Mouse (Mus musculus): ENCODE data around the gene Hspa4. TPM values are rescaled to one million over a fixed set of nuclear protein-coding genes. Genes with fewer than 3 reads are reported as not detected.
"Not testable (repeated sequence)": the region's sequence is repeated elsewhere in the genome, so short reads cannot be mapped to it uniquely, and the experiment has no call there.

Hspa4 gene
- 87.6 and 90.6 TPM in 2 replicates for polyA plus RNA-seq (2016; fragmentation: Nextera tagmentation; extraction: Ambion mirVana)

DNA sequence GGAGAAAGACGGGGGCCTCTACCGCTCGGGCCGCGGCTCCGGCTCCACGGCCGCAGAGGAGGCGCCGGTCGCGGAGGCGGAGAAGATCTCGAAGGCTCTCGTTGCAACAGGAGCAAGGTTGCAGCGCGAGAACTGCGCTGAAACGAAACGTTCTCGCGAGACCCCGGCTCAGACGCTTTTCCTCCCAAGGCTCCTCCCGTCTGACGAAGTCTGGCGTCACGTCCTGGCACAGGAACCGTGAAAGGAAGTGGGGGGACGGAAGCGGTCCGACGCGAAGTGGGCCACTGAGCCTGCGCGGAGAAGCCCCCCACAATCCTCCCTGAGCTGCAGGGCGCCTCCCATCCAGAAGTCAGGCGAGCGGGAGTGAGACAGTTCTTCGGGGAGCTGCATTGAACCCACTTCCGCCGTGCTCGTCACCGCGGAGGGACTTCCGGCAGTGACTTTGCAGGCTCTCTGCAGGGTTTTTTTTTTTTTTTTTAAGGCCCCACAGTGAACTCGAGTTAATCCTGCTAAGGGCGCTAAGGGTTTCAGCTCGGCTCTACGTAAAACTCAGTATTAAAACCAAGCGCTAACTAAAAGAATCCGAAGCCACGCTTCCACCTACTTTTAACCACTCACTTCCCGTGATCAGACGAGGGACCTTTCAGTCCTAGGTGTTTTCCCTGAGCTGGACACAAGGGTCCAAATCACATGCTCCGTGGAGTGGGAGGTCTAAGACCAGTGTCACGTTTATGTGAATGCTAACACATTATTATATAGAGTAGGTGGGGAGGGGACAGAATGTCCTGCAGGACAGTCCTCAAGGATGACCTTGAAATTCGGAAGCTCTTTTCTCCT lies at the start of gene Hspa4:
Gene Hspa4 (minus strand): TSS at position 128 of the 837 bp plus-strand sequence.
- peak within 1 kb of the TSS; percentile 98 for H3K9ac ChIP-seq (replicated peaks)
- H3K4me2 ChIP-seq (replicated peaks) = peak within 1 kb of the TSS; percentile 90
- WGBS = under 1% methylated on average over 58 of the region's 58 CpGs
- H3K9me3 ChIP-seq = no peaks in the 10 kb centered on the region
- peak within 1 kb of the TSS; percentile 99 for H3K4me3 ChIP-seq
- peak within 1 kb of the TSS; percentile 97 for H3K27ac ChIP-seq (replicated peaks)
- ATAC-seq (ENCODE audit: low FRiP score, low read depth) = peak; percentile 98
- H3K36me3 ChIP-seq = no peaks in the 10 kb centered on the region
- no peaks in the 10 kb centered on the region for H3K27me3 ChIP-seq
- H3K4me1 ChIP-seq = peaks cover 30% of the 10 kb centered on the region

DNA sequence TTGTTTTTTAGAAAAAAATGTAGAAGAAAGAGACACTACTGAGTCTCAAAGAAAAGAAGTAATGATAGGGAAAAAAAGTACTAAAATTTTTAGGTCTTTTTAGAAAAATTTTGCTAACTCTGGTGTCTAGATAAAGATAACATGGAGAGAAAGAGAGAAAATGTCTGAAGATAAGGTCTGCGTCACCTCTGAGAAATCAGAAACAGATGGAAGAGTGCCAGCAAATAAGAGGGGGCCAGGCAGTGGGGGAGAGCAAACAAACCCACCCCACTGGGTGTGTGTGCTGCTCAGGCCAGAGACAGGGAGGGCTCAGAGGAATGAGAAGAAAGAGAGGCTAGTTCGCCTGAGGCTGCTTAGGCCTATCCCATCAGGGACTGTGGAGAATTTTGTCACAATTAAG lies 45.5 kb upstream of the Hspa4 start:
- 55% methylated on average over 2 of the region's 2 CpGs for WGBS

DNA sequence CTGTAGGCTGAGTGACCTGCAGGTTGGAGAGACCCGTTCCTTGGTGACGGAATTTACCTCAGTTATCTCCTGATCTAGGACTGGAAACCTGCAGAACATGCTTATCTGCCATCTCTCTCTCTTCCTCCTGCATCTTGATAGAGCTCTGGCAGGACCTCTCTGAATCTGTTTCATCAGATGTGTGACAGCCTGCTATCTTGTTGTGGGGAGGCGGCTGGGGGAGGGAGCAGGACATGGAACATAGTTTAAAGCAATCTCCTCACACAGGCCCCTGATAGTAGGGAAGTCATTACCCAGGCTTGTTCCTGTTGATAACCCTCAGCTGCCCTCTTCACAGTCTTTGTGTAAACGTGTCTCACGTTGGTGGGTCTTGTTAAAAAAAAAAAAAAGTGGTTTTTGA lies 45.1 kb upstream of the Hspa4 start:
- no peaks in the 10 kb centered on the region for H3K27me3 ChIP-seq
- H3K27ac ChIP-seq (replicated peaks) = no peak overlapping the region
- H3K4me3 ChIP-seq = no peak overlapping the region
- no peak overlapping the region for H3K4me2 ChIP-seq (replicated peaks)
- H3K9me3 ChIP-seq = no peaks in the 10 kb centered on the region
- H3K36me3 ChIP-seq = no peaks in the 10 kb centered on the region
- ATAC-seq (ENCODE audit: low FRiP score, low read depth) = no peak
- H3K9ac ChIP-seq (replicated peaks) = no peak overlapping the region
- no peaks in the 10 kb centered on the region for H3K4me1 ChIP-seq
- 52% methylated on average over 5 of the region's 5 CpGs for WGBS

More for the DNA sequence above, 45.5 kb upstream of the Hspa4 start:
- H3K27ac ChIP-seq (replicated peaks) = no peak overlapping the region
- no peak overlapping the region for H3K9ac ChIP-seq (replicated peaks)
- no peaks in the 10 kb centered on the region for H3K27me3 ChIP-seq
- no peaks in the 10 kb centered on the region for H3K4me1 ChIP-seq
- ATAC-seq (ENCODE audit: low FRiP score, low read depth) = no peak
- no peak overlapping the region for H3K4me2 ChIP-seq (replicated peaks)
- no peak overlapping the region for H3K4me3 ChIP-seq
- H3K36me3 ChIP-seq = no peaks in the 10 kb centered on the region
- H3K9me3 ChIP-seq = no peaks in the 10 kb centered on the region

DNA sequence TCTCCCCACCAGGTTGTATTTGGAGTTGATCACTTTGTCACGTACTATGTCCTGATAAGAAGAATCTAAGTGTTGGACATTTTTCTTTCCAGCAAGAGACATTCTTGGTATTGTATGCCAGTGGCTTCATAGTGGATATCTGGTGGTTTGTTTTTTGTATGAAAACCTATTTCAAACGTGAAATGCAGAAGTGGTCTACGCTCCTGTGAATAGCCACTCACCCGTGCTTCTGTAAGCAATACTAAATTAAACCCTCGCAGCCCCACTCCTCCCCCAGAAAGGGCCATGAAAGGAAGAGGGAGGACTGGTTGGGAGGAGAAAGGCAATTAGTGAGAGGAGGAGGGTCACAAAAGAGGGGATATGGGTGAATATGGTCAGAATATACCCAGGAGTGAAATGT lies 42.5 kb upstream of the Hspa4 start:
- no peak overlapping the region for H3K4me2 ChIP-seq (replicated peaks)
- H3K27ac ChIP-seq (replicated peaks) = no peak overlapping the region
- H3K36me3 ChIP-seq = no peaks in the 10 kb centered on the region
- 67% methylated on average over 5 of the region's 5 CpGs for WGBS
- H3K4me1 ChIP-seq = no peaks in the 10 kb centered on the region
- H3K4me3 ChIP-seq = no peak overlapping the region
- ATAC-seq (ENCODE audit: low FRiP score, low read depth) = no peak
- H3K27me3 ChIP-seq = no peaks in the 10 kb centered on the region
- no peak overlapping the region for H3K9ac ChIP-seq (replicated peaks)
- no peaks in the 10 kb centered on the region for H3K9me3 ChIP-seq

DNA sequence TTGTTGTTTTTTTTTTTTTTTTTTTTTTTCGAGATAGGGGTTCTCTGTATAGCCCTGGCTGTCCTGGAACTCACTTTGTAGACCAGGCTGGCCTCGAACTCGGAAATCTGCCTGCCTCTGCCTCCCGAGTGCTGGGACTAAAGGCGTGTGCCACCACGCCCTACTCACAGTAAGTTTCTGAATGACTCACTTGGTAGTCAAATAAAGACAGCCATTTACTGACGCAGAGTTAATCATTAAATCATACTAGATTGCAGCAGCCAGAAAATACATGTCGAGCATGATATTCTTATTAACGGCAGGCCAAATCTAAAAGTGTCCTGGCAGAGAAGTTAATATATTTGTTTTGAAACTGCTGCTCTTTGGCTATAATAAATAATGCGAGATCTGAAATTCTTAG lies 40.8 kb upstream of the Hspa4 start:
- H3K4me3 ChIP-seq; H3K9ac ChIP-seq (replicated peaks); ATAC-seq (ENCODE audit: low FRiP score, low read depth); H3K36me3 ChIP-seq; H3K4me2 ChIP-seq (replicated peaks); H3K4me1 ChIP-seq; H3K9me3 ChIP-seq; H3K27ac ChIP-seq (replicated peaks); H3K27me3 ChIP-seq: not testable (repeated sequence)
- 89% methylated on average over 9 of the region's 10 CpGs for WGBS

DNA sequence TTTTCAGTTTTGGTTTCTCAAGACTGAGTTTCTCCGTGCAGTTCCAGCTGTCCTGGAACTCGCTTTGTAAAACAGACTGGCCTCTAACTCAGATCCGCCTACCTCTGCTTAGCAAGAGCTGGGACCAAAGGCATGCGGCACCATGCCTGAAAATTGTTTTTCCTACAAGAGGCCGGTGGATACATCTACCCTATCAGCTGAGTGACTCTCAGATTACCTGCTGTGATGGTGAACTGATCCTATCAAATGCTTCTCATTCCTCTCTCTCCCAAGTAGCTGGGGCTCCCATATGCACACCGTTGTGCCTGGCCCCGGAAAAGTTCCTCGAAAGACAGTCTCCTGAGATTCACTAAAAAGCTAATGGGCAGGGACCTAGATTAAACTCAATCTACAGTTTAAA lies 37.4 kb upstream of the Hspa4 start:
- WGBS = 66% methylated on average over 8 of the region's 8 CpGs

DNA sequence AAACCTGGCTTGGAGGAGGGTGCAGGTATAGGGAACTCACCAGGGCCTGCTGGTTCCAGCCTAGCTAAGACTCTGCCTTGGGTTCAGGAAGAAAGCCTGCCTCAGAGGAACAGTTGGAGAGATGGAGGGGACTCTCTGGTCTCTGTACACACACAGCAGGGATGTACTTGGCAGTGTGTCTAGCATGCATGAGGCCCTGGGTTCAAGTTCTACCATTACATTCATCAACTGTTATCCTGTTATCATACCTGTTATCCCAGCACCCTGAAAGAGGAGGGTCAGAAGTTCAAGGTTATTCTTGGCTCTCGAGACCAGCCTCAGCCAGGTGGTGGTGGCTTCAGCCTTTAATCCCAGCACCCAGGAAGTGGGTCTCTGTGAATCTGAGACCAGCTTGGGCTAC lies 36.7 kb upstream of the Hspa4 start:
- Histone ChIP-seq H3K4me3 (no peak overlapping the region), H3K27me3 (no peaks in the 10 kb centered on the region), H3K9ac (replicated peaks) (no peak overlapping the region), H3K27ac (replicated peaks) (no peak overlapping the region), H3K9me3 (no peaks in the 10 kb centered on the region), H3K36me3 (peaks cover 16% of the 10 kb centered on the region), H3K4me1 (no peaks in the 10 kb centered on the region), H3K4me2 (replicated peaks) (no peak overlapping the region)
- ATAC-seq (ENCODE audit: low FRiP score, low read depth) = no peak
- 88% methylated on average over 1 of the region's 1 CpGs for WGBS

More for the DNA sequence above, 37.4 kb upstream of the Hspa4 start:
- H3K9ac ChIP-seq (replicated peaks) = no peak overlapping the region
- ATAC-seq (ENCODE audit: low FRiP score, low read depth) = no peak
- peaks cover 9% of the 10 kb centered on the region for H3K36me3 ChIP-seq
- no peaks in the 10 kb centered on the region for H3K4me1 ChIP-seq
- H3K27ac ChIP-seq (replicated peaks) = no peak overlapping the region
- no peaks in the 10 kb centered on the region for H3K9me3 ChIP-seq
- no peaks in the 10 kb centered on the region for H3K27me3 ChIP-seq
- no peak overlapping the region for H3K4me3 ChIP-seq
- H3K4me2 ChIP-seq (replicated peaks) = no peak overlapping the region

DNA sequence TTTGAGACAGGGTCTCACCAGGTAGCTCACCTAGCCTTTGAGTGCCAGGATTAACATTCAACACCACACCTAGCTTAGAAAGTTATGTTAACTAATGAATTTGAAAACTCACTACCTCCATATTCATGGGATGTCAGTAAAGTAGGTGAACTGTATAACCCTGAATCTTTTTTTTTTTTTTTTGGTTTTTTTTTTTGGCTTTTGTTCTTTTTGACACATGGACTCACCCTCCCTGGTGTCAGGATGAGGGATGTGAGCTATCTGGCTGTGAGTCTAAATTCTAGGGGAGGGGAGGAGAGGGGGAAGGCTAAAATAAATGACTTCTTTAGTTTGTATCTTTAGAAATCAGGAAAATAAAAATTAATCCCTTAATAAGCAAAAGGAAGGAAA lies 35.9 kb upstream of the Hspa4 start:
- ATAC-seq (ENCODE audit: low FRiP score, low read depth) = no peak

DNA sequence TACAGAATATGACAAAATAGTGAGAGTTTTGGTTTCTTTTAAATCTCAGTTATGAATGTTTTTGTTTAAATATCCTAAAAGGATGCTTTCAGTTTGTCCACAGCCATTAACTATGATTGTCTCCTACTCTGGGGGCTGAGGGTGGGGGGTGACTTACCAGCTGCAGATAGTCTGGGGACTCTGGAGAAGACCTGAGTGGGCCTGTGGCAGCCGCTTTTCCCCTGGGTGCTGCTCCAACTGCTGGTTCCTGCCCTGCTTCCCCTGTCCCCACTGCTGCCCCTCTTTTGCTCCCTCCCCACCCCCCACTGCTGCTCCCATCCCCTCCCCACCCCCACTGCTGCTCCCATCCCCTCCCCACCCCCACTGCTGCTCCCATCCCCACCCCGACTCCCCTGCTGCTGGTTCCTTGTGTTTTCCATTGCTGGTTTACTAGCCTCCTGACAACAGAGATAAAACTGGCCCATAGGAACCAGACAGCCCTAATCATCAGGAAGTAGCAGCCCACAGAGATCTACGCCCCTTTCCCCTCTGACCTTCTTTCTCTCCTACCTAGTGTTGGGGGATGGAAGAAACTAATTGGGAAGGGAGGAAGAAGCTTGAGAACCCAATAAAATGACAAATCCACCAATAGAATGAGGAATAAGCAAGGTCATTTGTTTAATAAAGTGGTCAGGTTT lies 35.4 kb upstream of the Hspa4 start:
- Histone ChIP-seq H3K4me1 (no peaks in the 10 kb centered on the region), H3K4me2 (replicated peaks) (no peak overlapping the region), H3K27ac (replicated peaks) (no peak overlapping the region), H3K9ac (replicated peaks) (no peak overlapping the region), H3K27me3 (no peaks in the 10 kb centered on the region), H3K36me3 (peaks cover 28% of the 10 kb centered on the region), H3K4me3 (no peak overlapping the region), H3K9me3 (no peaks in the 10 kb centered on the region)
- WGBS = 41% methylated on average over 3 of the region's 3 CpGs
- no peak for ATAC-seq (ENCODE audit: low FRiP score, low read depth)

More for the DNA sequence above, 35.9 kb upstream of the Hspa4 start:
- Histone ChIP-seq H3K4me1 (no peaks in the 10 kb centered on the region), H3K4me3 (no peak overlapping the region), H3K27me3 (no peaks in the 10 kb centered on the region), H3K4me2 (replicated peaks) (no peak overlapping the region), H3K9ac (replicated peaks) (no peak overlapping the region), H3K27ac (replicated peaks) (no peak overlapping the region), H3K9me3 (no peaks in the 10 kb centered on the region), H3K36me3 (peaks cover 23% of the 10 kb centered on the region)

DNA sequence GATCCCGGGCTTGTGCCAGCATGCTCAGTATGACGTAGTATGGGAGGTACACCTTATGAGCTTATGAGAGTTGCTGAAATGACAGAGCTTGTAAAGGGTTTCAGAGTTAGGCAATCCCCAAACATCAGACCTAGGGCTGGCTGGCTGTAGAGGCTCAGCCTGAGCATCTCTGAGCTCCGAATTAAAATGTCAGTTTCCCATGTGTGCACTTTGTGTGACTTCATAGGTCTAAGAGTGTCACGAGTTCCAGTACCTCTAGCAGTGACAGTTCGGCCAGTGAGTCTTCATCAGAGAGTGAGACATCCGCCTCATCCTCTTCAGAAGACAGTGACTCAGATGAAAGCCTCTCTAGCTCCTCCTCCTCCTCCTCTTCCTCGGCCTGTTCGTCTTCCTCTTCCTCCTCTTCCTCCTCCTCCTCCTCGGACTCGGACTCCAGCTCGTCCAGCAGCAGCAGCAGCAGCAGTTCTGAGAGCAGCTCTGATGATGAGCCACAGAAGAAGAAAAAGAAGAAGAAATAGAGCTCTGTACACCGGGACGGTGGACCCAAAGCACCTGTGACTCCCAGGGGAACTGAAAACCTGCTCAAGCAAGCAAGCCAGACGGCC lies 31.9 kb upstream of the Hspa4 start:
- no peaks in the 10 kb centered on the region for H3K27me3 ChIP-seq
- H3K36me3 ChIP-seq = peaks cover 56% of the 10 kb centered on the region
- H3K4me1 ChIP-seq = no peaks in the 10 kb centered on the region
- H3K27ac ChIP-seq (replicated peaks) = no peak overlapping the region
- ATAC-seq (ENCODE audit: low FRiP score, low read depth) = no peak
- no peak overlapping the region for H3K4me2 ChIP-seq (replicated peaks)
- 92% methylated on average over 14 of the region's 14 CpGs for WGBS
- H3K4me3 ChIP-seq = no peak overlapping the region
- no peak overlapping the region for H3K9ac ChIP-seq (replicated peaks)
- no peaks in the 10 kb centered on the region for H3K9me3 ChIP-seq

DNA sequence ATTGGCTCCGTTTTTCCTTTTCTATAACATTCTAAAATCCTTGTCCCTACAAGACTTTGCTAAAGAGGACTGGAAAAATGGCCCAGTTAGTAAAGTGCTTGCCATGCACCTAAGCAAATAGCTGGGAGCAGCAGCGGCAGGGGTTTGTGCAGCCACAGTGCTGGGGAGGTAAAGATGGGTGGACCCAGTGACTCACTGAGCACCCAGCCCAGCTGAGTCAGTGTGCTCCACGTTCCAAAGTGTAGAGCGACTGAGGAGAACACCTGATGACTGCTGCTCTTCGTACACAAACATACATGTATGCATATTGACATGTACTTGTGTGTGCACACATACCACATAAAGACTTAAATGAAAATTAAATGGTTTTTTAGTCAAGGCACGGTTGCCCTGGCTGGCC lies 30.9 kb upstream of the Hspa4 start:
- Histone ChIP-seq H3K4me2 (replicated peaks) (no peak overlapping the region), H3K4me3 (no peak overlapping the region), H3K4me1 (no peaks in the 10 kb centered on the region), H3K27me3 (no peaks in the 10 kb centered on the region), H3K36me3 (peaks cover 60% of the 10 kb centered on the region), H3K9me3 (no peaks in the 10 kb centered on the region), H3K27ac (replicated peaks) (no peak overlapping the region), H3K9ac (replicated peaks) (no peak overlapping the region)
- ATAC-seq (ENCODE audit: low FRiP score, low read depth) = no peak
- 93% methylated on average over 6 of the region's 6 CpGs for WGBS

DNA sequence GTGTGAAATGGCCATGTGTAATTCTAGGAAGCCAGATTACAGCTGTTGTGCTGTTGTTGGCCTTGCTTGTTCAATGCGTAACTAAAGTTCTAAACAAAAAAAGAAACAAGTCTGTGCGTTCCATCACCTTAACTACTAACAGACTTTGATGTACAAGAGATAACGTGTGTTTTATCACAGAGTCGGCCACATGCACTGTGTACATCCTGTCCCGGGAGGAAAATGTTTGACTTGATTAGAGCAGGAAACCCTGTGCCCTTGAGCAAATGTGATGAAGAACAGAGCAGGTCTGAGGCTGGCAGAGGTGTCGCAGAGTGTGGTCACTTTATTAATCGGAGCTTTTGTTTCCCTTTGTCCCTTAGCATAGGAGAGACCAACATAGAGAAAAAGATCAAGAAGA lies 30.1 kb upstream of the Hspa4 start:
- ATAC-seq (ENCODE audit: low FRiP score, low read depth) = no peak
- no peaks in the 10 kb centered on the region for H3K27me3 ChIP-seq
- H3K4me1 ChIP-seq = peaks cover 4% of the 10 kb centered on the region
- H3K27ac ChIP-seq (replicated peaks) = no peak overlapping the region
- no peaks in the 10 kb centered on the region for H3K9me3 ChIP-seq
- H3K36me3 ChIP-seq = peaks cover 60% of the 10 kb centered on the region
- no peak overlapping the region for H3K4me2 ChIP-seq (replicated peaks)
- H3K9ac ChIP-seq (replicated peaks) = no peak overlapping the region
- 94% methylated on average over 7 of the region's 7 CpGs for WGBS
- H3K4me3 ChIP-seq = no peak overlapping the region

Measured in midbrain, embryonic 12.5 days (tissue).